Mouse (Mus musculus) c-Kit-positive CD71-positive TER-119-negative erythroid progenitor cells, embryonic 14.5 days (primary cell): ENCODE results near the gene Stx3.

Experiments used
- DNase-seq: peaks from one replicate; pipeline ENCODE4 v3.0.0-alpha.2; 2013; ENCODE audit warnings: low read depth

Gene Stx3

DNA sequence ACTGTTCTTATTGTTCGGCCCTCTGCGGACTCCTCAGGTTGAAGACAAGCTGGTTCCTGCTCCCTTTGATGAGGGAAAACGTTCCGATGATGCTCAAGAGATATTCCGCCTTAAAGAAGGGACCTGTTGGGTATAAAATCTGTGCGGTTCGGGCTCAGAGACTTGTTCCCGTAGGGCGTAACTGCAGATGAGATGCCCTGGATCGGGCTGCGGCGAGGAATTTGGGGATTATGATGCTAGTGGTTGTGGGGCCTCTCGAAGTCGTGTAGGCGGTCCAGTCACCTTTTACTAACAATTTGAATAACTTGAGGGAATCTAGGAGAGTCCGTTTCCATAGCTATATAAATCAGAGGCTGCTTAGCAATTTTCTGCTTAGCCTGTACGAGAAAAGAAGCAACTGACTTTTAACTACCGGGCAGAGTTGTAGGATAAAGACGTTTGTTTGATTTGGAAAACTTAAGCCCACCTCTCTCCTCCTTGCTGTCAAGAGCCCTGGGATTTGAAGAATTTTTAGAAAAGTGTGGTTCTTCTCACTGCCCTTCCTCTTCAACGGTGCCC, at the start of gene Stx3:
TSS of gene Stx3 (minus strand) at position 261 of the 558 bp plus-strand sequence.
- no peak for DNase-seq

DNA sequence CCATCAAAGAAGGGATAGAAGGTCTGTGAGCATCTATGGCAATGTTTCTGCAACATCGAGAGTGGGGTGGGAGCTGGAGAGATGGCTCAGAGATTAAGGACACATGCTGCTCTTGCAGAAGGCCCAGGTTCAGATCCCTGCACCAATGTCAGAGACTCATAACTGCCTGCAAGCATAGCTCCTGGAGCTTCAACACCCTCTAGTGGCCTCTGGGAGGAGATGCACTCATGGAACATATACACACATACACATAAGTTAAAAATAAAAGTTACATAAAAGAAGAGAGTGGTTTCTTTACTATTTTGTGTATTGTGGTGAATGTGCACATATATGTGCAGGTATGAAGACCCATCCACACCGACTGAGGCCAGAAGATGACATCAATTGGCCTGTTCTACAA, 48.6 kb upstream of the Stx3 start:
- DNase-seq: no peak

DNA sequence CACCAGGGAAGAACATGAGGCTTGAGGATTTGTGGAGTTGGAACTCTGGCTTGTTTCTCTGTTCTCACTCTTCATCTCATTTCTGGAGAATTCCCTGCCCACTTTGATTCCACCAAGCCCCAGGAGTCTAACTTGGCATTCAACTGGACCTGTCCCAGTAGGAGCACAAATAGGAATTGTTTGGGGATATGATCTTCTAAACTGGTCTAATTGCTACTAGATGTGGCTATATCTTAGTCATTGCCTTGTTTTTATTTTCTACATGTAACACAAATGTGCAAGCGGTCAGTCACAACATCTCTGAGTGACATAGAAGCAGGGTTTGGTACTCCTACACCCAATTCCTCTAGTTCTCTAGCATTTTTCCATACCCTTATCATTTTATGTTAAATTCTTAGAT, 41.8 kb upstream of the Stx3 start, which contains the start of gene Olfr1418:
TSS of gene Olfr1418 (minus strand) at position 101 of the 400 bp plus-strand sequence.
- no peak for DNase-seq

DNA sequence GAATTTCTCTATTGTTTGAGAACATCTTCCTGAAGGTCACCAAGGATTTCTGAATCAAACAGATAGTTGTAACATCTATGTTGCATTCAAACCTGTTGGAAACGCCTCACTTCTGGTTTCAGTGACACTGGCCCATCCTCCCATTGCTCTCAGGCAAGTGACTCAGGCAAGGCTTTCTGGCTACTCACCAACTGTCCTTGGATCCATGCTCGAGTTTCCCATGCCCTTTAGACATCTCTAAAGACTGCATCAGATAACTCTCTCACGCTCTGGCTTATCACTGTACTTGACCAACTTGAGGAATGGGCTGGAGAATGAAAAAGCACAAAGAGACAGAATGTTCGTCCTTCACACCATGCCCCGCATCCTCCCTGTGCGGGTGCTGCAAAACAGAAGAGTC, 37.3 kb upstream of the Stx3 start:
- no peak for DNase-seq

DNA sequence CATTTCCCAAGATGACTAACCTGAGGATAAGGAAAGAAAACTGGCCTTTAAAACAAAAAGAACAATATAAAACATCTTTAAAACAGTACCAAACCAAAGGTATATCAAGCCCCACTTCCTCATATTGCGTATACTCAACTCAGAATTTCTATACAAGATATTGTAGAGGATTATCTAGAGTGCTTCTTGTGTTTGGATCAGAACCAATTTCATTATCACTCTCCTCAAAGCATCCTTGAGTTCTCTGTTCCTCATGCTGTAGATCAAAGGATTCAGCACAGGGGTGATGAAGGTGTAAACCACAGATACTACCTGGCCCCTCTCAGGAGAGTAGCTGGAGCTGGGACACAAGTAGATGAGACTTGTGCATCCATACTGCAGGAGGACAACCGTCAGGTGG, 35.6 kb upstream of the Stx3 start:
- DNase-seq: no peak

DNA sequence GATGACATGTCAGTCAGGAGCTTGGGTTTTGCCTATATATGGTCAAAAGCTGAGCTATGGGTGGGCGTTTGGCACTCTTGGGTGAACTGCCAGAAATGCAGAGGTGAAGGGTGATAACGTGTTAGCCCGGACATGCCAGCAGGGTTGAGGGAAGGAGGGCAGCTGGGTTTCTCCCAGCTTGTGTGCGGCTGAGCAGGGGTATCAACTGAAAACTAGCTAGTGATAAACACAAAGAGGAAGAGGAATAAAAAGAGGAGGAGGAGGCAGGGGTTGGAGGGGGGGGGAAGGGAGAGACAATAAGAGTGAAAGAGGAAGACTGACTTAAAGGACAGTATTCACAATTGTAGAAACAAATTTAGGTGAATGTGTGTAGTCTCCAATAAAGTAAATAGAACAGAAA, 33.4 kb upstream of the Stx3 start:
- DNase-seq: no peak

DNA sequence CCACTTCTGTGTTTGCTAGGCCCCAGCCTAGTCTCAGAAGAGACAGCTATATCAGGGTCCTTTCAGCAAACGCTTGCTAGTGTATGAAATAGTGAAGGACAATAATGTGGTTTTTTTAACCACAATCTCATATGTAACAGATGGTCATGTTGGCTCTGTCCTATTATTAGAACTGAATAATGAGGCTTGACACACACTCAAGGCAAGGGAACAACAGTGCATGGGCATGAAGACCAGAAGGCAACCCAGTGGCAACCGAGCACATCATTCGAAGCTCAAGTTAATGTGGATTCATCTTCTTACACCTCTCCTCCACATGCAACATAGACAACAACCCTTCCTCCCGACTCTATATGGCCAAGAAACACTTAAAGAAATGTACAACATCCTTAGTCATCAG, 27.1 kb upstream of the Stx3 start:
- no peak for DNase-seq

DNA sequence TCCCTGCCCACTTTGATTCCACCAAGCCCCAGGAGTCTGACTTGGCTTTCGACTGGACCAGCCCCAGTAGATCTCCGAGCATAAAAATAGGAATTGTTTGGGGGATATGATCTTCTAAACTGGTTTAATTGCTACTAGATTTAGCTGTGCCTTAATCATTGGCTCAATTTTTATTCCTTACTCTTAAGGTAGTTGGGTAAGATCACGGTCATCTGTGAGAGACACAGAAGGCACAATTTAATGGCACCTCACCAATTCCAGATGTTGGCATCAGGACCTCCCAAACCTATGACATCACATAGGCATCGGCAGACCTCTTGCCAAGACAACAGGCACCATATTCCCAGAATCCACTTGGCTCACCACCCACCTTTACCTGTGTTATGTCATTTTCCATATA, 19.9 kb upstream of the Stx3 start, which contains the start of gene Olfr1417:
TSS of gene Olfr1417 (minus strand) at position 101 of the 400 bp plus-strand sequence.
- no peak for DNase-seq

DNA sequence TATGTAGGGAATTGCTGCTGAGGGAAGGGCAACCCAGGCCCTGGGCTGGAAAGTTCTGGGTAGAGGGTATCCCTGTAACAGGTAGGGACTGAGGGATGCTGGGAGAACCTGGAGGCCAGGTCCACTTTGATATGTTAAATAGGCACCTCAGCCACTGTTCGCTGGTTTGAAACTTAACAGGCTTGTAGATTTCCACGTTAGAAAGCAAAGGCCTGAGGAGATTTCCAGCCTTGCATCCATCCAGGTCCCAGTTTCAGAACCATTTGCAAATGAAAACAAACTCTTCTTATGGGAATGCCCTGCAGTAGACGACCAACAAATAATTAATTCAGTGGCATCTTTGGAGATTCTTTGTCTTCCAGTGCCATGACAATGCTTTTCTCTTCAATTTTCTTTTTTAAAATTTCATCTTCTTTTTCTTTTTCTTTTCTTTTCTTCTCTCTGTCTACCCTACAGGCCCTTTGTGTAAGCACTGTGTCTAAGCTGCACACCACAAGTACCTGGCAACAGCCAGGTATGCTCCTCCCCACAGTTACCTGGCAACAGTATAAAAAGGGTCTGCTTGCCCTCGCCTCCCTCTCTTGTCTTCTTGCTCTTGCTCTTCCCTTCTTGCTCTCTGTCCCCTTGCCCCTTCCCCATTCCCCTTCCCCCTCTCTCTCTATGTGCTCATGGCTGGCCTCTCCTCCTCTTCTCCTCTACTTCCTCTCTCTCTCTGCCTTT, 4.3 kb upstream of the Stx3 start:
- DNase-seq: no peak

DNA sequence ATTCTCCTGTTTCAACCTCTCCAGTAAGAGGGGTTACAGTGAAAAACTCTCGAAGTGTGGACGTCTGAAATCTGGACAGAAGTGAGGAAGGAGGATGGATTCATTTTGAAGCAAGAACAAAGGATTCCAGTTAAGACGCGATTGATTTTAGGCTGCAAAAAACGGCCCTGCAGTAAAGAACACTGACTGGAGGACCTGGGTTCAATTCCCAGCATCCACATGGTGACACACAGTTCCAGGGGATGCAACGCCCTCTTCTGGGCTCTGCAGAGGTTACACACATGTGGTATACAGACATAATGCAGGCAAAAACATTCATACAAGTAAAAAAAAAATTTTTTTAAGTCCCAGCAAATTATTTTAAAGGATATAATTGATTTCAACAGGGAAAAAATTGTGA, 1.0 kb upstream of the Stx3 start:
- DNase-seq: no peak

DNA sequence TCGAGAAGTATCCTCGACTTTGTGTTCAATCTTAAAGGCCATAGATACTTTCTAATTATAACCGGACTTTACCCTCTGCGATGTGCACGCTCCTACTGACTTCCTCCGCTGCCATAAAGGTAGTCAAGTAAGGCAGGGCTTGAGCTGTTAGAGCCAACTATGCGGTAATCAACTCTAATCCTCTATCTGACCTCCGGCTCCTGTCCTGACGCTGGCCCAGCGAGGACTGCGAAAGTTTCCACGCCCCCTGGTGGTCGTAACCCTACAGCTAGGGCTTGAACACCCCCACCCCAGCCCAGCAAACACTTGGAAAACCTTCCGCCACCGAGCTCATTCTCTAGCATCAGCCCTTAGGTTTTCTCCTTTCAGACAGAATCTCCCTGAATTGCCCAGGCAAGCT, 597 bp upstream of the Stx3 start:
- DNase-seq: peak; percentile 30

DNA sequence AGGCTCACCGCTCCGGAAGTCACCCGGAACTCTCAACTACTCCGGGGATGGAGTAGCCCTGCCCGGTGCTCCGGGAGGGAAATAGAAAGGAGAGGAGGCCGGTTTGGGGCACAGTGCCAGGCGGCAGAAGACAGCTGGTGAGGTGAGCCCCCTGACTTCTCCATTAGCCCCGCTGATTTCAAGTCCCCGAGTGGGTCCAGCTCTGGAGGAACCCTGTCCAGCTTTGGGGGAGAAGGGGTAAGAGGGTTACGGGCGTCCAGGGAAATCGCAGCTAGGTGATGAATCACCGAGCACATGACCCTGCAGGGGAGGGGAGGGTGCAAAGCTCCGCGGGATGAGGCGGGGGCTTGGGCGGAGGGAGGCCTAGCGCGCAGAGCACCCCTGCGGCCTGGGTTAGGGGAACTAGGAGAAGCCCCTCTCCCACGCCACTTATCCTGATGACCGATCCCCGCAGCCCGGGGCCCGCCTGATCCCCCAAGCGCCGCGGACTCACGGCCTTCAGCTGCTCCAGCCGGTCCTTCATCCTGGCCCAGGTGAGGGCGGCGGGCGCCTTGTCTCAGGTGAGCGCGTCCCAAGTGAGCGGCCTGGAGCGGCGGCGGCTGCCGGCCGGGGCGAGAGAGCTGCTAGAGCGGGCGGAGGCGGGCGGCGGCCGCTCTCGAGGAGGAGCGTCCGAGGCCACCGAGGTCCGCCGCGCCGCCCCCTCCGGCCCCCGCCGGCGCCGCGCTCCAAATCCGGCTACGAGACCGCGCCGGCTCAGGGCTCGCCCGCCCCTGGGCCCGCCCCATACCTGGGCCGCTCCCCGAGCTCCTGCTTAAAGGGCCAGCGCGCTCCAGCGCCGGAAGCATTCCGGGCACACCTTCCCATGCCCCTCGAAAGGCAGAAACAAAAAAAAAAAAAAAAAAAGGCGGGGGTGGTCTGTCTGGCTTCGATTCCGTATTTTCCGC, 732 bp downstream of the Stx3 start:
- DNase-seq: no peak

DNA sequence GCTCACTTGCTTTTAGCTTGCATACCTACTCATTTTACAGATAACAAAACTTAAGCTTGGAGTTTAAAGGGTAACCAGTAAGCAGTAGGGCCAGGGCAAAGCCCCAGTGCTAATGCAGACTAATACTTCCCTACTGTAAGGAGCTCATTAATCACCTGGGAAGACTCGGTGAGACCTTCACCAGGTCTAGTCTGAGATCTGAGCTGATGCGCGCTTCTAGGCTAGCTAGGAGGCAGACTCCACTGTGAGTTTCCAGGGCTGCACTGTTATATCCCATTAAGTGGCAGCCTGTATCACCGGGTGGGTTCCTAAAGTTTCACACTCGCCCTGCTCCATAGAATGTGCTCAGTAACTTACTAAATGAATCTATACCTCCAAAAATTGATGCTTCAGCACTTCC, 1.6 kb downstream of the Stx3 start:
- no peak for DNase-seq

DNA sequence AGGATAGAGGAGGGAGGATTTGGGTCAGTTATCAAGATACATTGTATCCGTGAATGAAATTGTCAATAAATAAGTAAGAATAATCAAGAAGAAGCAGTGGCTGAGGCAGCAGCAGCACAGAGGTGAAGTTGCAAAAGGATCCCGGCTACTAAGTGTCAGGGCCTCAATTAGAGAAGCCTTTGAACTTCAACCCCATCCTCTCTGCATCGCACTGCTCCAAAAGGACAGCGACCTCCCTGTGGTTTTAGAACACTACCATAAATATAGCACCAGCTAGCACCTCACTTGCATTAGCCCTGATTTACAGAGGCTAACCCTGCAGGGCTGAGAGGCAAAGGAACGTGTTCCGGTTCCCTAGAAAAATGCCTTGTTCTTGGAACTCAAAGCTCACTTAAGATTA, 2.5 kb downstream of the Stx3 start:
- no peak for DNase-seq

DNA sequence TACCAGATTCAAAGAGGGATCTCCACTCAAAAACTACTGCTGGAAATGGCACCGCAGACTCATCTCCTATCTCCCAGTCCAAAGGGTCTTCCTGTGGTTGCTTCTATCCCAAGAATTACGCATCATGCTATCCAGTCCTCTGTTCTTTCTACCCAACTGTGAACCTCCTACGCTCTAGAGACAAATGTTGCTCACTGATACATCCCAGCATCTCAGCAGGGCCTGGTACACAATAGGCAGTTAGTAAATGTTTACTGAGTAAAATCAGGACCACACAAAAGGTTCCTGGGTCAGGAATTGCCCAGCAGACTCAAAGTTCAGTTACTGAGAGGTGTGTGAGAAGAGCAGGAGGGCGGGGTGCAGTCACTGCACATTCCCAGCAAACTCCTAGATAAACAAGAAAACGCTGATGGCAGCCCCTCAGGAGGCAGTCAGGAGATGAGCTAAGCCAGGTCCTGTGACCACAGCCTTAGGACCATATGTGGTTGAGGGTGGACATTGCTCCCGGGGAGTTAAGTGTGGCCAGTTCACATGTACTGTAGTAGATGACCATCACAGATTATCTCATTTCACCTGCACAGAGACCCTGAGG, 4.4 kb downstream of the Stx3 start:
- no peak for DNase-seq

DNA sequence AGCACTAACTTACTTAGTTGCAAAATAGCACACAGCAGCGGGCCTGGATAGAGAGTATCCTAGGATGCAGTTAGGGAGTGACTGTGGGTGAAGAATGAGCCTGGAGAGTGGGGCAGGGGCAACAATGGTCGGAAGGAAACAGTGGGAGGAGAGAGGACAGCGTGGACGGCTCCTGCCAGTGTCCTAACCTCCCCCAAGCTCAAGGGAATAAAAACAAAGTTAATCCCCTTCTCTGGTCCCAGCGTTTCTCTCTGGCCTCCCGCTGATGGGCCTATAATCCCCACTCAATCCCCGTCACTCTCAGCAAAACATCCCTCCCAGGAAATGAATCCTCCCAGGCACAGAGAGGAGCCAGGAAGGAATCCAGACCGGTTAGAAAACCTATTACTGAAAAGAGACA, 5.6 kb downstream of the Stx3 start:
- no peak for DNase-seq

DNA sequence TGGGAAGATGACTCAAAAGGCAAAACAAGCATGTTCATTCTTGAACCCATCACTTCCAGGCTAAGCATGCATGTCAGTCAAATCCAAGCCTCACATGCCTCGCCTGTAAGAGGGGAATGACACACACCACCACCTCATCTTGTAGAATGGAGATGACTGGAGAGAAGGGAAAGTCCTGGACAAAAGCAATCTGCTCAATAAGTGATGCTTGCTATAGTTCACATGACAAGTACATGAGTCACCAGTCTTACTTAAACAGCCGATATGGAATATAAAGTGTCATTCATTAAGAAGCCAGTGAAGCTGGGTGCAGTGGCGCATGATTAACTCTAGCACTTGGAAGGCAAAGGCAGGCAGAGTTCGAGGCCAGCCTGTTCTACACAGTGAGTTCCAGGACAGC, 6.1 kb downstream of the Stx3 start:
- no peak for DNase-seq

DNA sequence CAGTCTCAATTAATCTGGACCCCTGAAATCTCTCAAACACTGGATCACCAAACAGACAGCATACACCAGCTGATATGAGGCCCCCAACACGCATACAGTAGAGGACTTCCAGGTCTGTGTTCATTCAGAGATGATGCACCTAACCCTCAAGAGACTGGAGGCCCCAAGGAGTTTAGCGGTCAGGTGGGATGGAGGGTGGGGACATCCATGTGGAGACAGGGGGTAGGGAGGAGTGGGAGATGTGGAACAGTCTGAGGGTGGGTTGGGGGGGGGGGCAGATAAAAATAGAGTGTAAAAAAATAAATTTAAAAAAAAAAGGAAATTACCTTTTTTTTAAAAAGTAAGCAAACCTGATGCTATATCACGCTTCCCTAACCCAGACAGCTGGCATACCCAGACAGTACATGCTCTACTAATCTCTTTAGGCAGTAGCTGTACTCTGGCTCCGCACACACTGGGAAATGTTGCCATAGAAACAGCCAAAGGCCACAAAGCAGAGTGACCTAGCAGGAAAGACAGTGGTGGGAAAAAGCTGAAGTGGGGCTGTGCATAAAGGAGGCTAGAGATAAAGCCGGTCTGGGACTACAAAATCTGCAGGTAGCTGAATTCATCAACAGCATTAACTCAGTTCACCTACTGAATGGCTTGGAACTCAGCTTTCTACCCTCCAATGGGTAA, 7.4 kb downstream of the Stx3 start:
- DNase-seq: no peak

DNA sequence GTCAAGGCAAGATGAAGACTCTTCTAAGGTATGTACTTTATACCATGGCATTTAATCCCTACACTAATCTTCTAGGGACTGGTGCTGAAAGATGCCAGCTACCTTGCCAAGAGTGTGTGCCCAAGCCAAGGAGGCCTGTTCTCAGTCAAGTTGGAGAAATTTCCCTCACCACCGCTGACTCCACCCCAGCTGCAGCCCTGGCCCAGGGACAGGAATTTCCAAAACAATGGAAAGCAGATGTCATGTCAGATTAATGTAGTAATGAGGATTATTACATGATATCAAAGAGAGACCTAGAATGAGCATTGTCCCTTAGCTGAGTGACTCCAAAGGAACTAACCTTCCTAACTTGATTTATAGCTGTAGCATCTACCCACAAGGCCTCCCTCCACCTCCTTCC, 8.3 kb downstream of the Stx3 start:
- DNase-seq: no peak

DNA sequence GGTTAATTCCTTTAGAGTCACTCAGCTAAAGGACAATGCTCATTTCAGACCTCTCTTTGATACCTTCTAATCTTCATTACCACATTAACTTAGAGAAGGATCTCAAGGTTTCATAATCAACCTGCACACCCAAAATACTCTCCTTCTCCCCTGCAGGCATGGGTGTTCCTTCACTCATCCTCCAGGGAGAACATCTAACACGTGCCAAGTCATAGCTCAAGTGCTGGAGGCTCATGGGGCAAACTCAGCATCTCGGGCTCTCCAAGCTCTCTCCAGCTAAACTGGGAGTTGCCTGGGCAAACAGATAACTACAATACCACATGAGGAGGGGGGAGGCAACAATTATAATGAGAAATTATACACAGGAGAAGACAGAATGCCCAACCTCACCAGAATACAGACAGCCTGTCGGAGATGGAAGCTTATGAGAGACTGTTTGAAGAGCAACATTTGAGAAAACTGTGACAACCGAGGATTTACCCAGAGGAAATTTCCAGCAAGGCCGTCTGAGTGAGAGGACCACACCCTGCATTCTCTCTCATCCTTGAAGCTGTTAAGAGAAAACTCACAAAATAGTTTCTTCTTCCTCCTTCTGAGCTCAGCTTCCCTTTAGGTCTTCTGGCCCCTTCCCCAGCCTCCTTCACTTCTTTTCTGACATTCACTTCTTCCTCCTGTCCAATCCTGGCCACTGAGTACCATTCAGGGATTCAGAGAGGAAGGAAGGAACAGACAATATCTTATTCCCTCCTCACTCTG, 9.0 kb downstream of the Stx3 start:
- DNase-seq: no peak

DNA sequence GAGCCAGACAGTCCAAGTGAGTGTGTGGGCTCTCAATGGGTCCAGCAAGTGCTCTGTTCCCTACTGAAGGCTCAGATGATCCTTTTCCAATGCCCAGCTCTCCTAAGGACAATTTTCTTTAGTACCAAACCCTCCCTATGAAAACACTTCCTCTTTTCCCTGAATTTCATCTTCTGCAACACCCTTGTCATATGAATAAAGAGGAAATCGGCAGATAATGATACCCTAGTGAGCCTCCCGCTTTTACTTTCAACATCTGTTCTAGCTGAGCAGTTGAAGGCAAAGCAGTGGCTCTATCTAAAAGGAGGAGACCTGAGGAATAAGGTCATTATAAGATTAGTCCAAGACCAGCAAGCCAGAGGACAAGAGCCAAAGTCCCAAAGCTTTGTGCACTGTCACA, 10.8 kb downstream of the Stx3 start:
- DNase-seq: no peak
